Mouse (Mus musculus): ENCODE results near the gene Stat4. TPM values are rescaled to one million over a fixed set of nuclear protein-coding genes. Genes with fewer than 3 reads are reported as not detected.
A peak's percentile ranks its signal among the peaks of the same experiment; 100 is the strongest.

Gene Stat4
- polyA plus RNA-seq, 1 experiment from 2014 or later: 1.0 TPM

- H3K4me2 ChIP-seq (ENCODE audit: low read length): no peak overlapping the region
- DNase-seq (ENCODE audit: low spot score) (no peak), ATAC-seq (replicated peaks; ENCODE audit: low FRiP score, low read depth) (no peak)
- no peak for TF ChIP-seq CTCF (IDR thresholded peaks at IDR 0.05; ENCODE audit: low read depth)
- H3K36me3 ChIP-seq (ENCODE audit: insufficient read depth, low read length): no peaks in the 10 kb centered on the region
- WGBS: 88% methylated on average over 1 of the region's 1 CpGs
- no peak overlapping the region for H3K9ac ChIP-seq (ENCODE audit: low read depth, low read length)
- no peak overlapping the region for H3K27ac ChIP-seq
- H3K27me3 ChIP-seq (ENCODE audit: insufficient read depth, low read length): no peaks in the 10 kb centered on the region
- H3K4me3 ChIP-seq (replicated peaks; ENCODE audit: low read depth, low read length): no peak overlapping the region
- H3K4me1 ChIP-seq (replicated peaks; ENCODE audit: insufficient read depth, low read length): no peaks in the 10 kb centered on the region
- H3K9me3 ChIP-seq (replicated peaks; ENCODE audit: low read length): no peaks in the 10 kb centered on the region
Measured at GRCm38 (mm10) chr1:52087128-52087527, 100.2 kb downstream of the Stat4 start.

- DNase-seq (ENCODE audit: low spot score): no peak
- ATAC-seq (replicated peaks; ENCODE audit: low FRiP score, low read depth): no peak
- Histone ChIP-seq H3K4me2 (ENCODE audit: low read length) (no peak overlapping the region), H3K9ac (ENCODE audit: low read depth, low read length) (no peak overlapping the region), H3K27me3 (ENCODE audit: insufficient read depth, low read length) (no peaks in the 10 kb centered on the region), H3K36me3 (ENCODE audit: insufficient read depth, low read length) (no peaks in the 10 kb centered on the region), H3K4me1 (replicated peaks; ENCODE audit: insufficient read depth, low read length) (no peaks in the 10 kb centered on the region), H3K9me3 (replicated peaks; ENCODE audit: low read length) (no peaks in the 10 kb centered on the region), H3K4me3 (replicated peaks; ENCODE audit: low read depth, low read length) (no peak overlapping the region), H3K27ac (no peak overlapping the region)
- 64% methylated on average over 4 of the region's 4 CpGs for WGBS
- no peak for TF ChIP-seq CTCF (IDR thresholded peaks at IDR 0.05; ENCODE audit: low read depth)
Measured at GRCm38 (mm10) chr1:52088634-52089033, 101.7 kb downstream of the Stat4 start.

GRCm38 (mm10) chr1:52098618-52099232, 111.8 kb downstream of the Stat4 start:
- TF ChIP-seq CTCF (IDR thresholded peaks at IDR 0.05; ENCODE audit: low read depth): peak; percentile 83
- no peak overlapping the region for H3K9ac ChIP-seq (ENCODE audit: low read depth, low read length)
- no peak overlapping the region for H3K4me2 ChIP-seq (ENCODE audit: low read length)
- no peaks in the 10 kb centered on the region for H3K27me3 ChIP-seq (ENCODE audit: insufficient read depth, low read length)
- no peak overlapping the region for H3K4me3 ChIP-seq (replicated peaks; ENCODE audit: low read depth, low read length)
- H3K36me3 ChIP-seq (ENCODE audit: insufficient read depth, low read length): no peaks in the 10 kb centered on the region
- DNase-seq (ENCODE audit: low spot score): peak; percentile 76
- no peaks in the 10 kb centered on the region for H3K9me3 ChIP-seq (replicated peaks; ENCODE audit: low read length)
- WGBS: 71% methylated on average over 3 of the region's 3 CpGs
- H3K27ac ChIP-seq: no peak overlapping the region
- H3K4me1 ChIP-seq (replicated peaks; ENCODE audit: insufficient read depth, low read length): no peaks in the 10 kb centered on the region
- no peak for ATAC-seq (replicated peaks; ENCODE audit: low FRiP score, low read depth)

DNA sequence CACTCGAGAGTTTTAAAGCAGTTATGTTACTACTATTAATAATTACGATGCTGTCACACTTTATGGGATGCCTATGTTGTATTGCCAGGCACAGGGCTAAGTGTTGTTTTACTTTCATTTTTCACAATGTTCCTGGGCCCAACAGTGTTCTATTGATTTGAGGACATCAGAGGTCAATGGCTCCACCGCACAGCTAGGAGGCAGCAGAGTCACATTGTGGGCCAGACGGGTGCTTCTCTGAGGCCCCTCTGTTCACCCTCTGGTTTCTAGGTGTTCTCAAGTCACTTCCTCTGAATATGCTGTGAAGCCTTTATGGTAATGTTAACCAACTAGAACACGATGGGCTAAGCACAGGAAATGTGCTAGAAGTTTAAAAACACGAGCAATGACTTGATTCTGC, 113.5 kb downstream of the Stat4 start:
- Histone ChIP-seq H3K36me3 (ENCODE audit: insufficient read depth, low read length) (no peaks in the 10 kb centered on the region), H3K4me2 (ENCODE audit: low read length) (no peak overlapping the region), H3K9me3 (replicated peaks; ENCODE audit: low read length) (no peaks in the 10 kb centered on the region), H3K4me1 (replicated peaks; ENCODE audit: insufficient read depth, low read length) (no peaks in the 10 kb centered on the region), H3K4me3 (replicated peaks; ENCODE audit: low read depth, low read length) (no peak overlapping the region), H3K27ac (no peak overlapping the region), H3K9ac (ENCODE audit: low read depth, low read length) (no peak overlapping the region), H3K27me3 (ENCODE audit: insufficient read depth, low read length) (no peaks in the 10 kb centered on the region)
- TF ChIP-seq CTCF (IDR thresholded peaks at IDR 0.05; ENCODE audit: low read depth): peak; percentile 56
- ATAC-seq (replicated peaks; ENCODE audit: low FRiP score, low read depth): no peak
- WGBS: 67% methylated on average over 6 of the region's 6 CpGs
- peak; percentile 18 for DNase-seq (ENCODE audit: low spot score)

DNA sequence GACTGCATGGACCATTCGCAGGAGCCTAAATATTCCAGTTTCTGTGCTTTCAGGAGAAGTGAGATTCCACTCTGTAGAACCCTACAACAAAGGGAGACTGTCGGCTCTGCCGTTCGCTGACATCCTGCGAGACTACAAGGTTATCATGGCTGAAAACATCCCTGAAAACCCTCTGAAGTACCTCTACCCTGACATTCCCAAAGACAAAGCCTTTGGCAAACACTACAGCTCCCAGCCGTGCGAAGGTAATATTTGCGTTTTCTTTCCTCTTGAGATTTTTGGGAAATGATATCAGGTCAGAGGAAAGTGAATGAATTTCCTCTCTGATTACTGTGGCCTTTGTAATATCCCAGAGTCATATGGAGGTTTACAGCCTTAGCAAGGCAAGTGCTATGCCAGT, 115.8 kb downstream of the Stat4 start:
- Histone ChIP-seq H3K4me2 (ENCODE audit: low read length) (no peak overlapping the region), H3K4me1 (replicated peaks; ENCODE audit: insufficient read depth, low read length) (no peaks in the 10 kb centered on the region), H3K27ac (no peak overlapping the region), H3K4me3 (replicated peaks; ENCODE audit: low read depth, low read length) (no peak overlapping the region), H3K36me3 (ENCODE audit: insufficient read depth, low read length) (no peaks in the 10 kb centered on the region), H3K27me3 (ENCODE audit: insufficient read depth, low read length) (no peaks in the 10 kb centered on the region), H3K9ac (ENCODE audit: low read depth, low read length) (no peak overlapping the region), H3K9me3 (replicated peaks; ENCODE audit: low read length) (no peaks in the 10 kb centered on the region)
- no peak for DNase-seq (ENCODE audit: low spot score)
- TF ChIP-seq CTCF (IDR thresholded peaks at IDR 0.05; ENCODE audit: low read depth): no peak
- no peak for ATAC-seq (replicated peaks; ENCODE audit: low FRiP score, low read depth)
- 89% methylated on average over 8 of the region's 8 CpGs for WGBS

DNA sequence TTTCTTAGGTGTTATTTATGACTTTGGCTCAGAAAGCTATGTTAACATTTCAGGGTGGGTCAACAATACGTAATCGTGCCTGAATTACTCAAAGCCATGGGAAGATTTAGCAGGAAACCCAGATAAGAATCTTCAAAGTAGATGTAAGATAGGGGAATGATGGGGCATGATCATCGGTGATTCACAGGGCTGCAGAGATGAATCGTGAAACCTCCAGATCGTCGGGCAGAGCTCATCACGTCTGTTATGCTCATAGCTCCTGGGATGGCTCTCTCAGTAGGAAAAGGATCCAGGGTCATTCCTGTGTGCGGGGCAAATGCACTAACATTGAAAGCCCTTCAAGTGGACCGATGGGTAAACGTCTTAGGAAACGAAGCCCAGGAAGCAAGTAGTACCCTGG, 120.3 kb downstream of the Stat4 start:
- no peak overlapping the region for H3K27ac ChIP-seq
- ATAC-seq (replicated peaks; ENCODE audit: low FRiP score, low read depth) (no peak), DNase-seq (ENCODE audit: low spot score) (no peak)
- no peak overlapping the region for H3K4me3 ChIP-seq (replicated peaks; ENCODE audit: low read depth, low read length)
- no peaks in the 10 kb centered on the region for H3K36me3 ChIP-seq (ENCODE audit: insufficient read depth, low read length)
- TF ChIP-seq CTCF (IDR thresholded peaks at IDR 0.05; ENCODE audit: low read depth): no peak
- H3K4me1 ChIP-seq (replicated peaks; ENCODE audit: insufficient read depth, low read length): no peaks in the 10 kb centered on the region
- WGBS: 75% methylated on average over 11 of the region's 11 CpGs
- no peaks in the 10 kb centered on the region for H3K9me3 ChIP-seq (replicated peaks; ENCODE audit: low read length)
- H3K4me2 ChIP-seq (ENCODE audit: low read length): no peak overlapping the region
- H3K27me3 ChIP-seq (ENCODE audit: insufficient read depth, low read length): no peaks in the 10 kb centered on the region
- H3K9ac ChIP-seq (ENCODE audit: low read depth, low read length): no peak overlapping the region

- Histone ChIP-seq H3K9ac (ENCODE audit: low read depth, low read length) (no peak overlapping the region), H3K9me3 (replicated peaks; ENCODE audit: low read length) (no peaks in the 10 kb centered on the region), H3K27me3 (ENCODE audit: insufficient read depth, low read length) (no peaks in the 10 kb centered on the region), H3K36me3 (ENCODE audit: insufficient read depth, low read length) (no peaks in the 10 kb centered on the region), H3K4me3 (replicated peaks; ENCODE audit: low read depth, low read length) (no peak overlapping the region), H3K4me1 (replicated peaks; ENCODE audit: insufficient read depth, low read length) (no peaks in the 10 kb centered on the region), H3K4me2 (ENCODE audit: low read length) (no peak overlapping the region), H3K27ac (no peak overlapping the region)
- 61% methylated on average over 3 of the region's 3 CpGs for WGBS
- ATAC-seq (replicated peaks; ENCODE audit: low FRiP score, low read depth): no peak
- DNase-seq (ENCODE audit: low spot score): no peak
- no peak for TF ChIP-seq CTCF (IDR thresholded peaks at IDR 0.05; ENCODE audit: low read depth)
Measured at GRCm38 (mm10) chr1:52111217-52111616, 124.3 kb downstream of the Stat4 start.

All from kidney, postnatal 0 days (tissue).